Mouse (Mus musculus): ENCODE results near the gene Bpifc. TPM values are rescaled to one million over a fixed set of nuclear protein-coding genes. Genes with fewer than 3 reads are reported as not detected.

The Bpifc gene
- polyA plus RNA-seq, 1 experiment from 2014 or later = 0.03 TPM

- no peak for DNase-seq (ENCODE audit: low read depth, low spot score)
- ATAC-seq = no peak
- TF ChIP-seq CTCF (IDR thresholded peaks at IDR 0.05) = no peak
- H3K27me3 ChIP-seq = no peaks in the 10 kb centered on the region
- ChIA-PET CTCF (interaction anchor here (1.1 kb wide), 1 partner anchor 320 kb away, joined by 3 read pairs; no protein-coding TSS in a partner anchor), POLR2A (no interaction called here)
- in situ Hi-C loops (cut with MboI; ENCODE audit: low pct_unique_long_range_greater_than_20kb) = no loop called here
Measured at GRCm38 (mm10) chr10:86018813-86019212, 7.1 kb upstream of the Bpifc start.

- no peak for DNase-seq (ENCODE audit: low read depth, low spot score)
- ChIA-PET POLR2A (no interaction called here), CTCF (no interaction called here)
- H3K27me3 ChIP-seq = no peaks in the 10 kb centered on the region
- TF ChIP-seq CTCF (IDR thresholded peaks at IDR 0.05) = no peak
- ATAC-seq = no peak
- in situ Hi-C loops (cut with MboI; ENCODE audit: low pct_unique_long_range_greater_than_20kb) = no loop called here
Measured at GRCm38 (mm10) chr10:86017781-86018180, 6.1 kb upstream of the Bpifc start.

GRCm38 (mm10) chr10:86011172-86011571 is 523 bp downstream of the Bpifc start:
- no peak for ATAC-seq
- ChIA-PET CTCF (interaction anchor here (0.8 kb wide), 1 partner anchor 11 kb away, joined by 3 read pairs; the partner anchor contains the start of gene Fbxo7), POLR2A (no interaction called here)
- TF ChIP-seq CTCF (IDR thresholded peaks at IDR 0.05) = no peak
- no peak for DNase-seq (ENCODE audit: low read depth, low spot score)
- H3K27me3 ChIP-seq = no peaks in the 10 kb centered on the region
- in situ Hi-C loops (cut with MboI; ENCODE audit: low pct_unique_long_range_greater_than_20kb) = no loop called here

- ATAC-seq = no peak
- TF ChIP-seq CTCF (IDR thresholded peaks at IDR 0.05) = no peak
- in situ Hi-C loops (cut with MboI; ENCODE audit: low pct_unique_long_range_greater_than_20kb) = no loop called here
- POLR2A ChIA-PET = no interaction called here
- CTCF ChIA-PET = interaction anchor here (0.8 kb wide), 1 partner anchor 11 kb away, joined by 3 read pairs; the partner anchor contains the start of gene Fbxo7
- H3K27me3 ChIP-seq = no peaks in the 10 kb centered on the region
- DNase-seq (ENCODE audit: low read depth, low spot score) = no peak
Measured at GRCm38 (mm10) chr10:86010636-86011035, 1.1 kb downstream of the Bpifc start.

GRCm38 (mm10) chr10:86009688-86010087 is 2.0 kb downstream of the Bpifc start:
- ChIA-PET CTCF (interaction anchor here (0.8 to 1.9 kb wide), 2 partner anchors 12 to 47 kb away, joined by 3 to 6 read pairs; partner anchors contain the start of gene Fbxo7), POLR2A (no interaction called here)
- no peak for TF ChIP-seq CTCF (IDR thresholded peaks at IDR 0.05)
- DNase-seq (ENCODE audit: low read depth, low spot score) (no peak), ATAC-seq (no peak)
- peaks cover 7% of the 10 kb centered on the region for H3K27me3 ChIP-seq
- in situ Hi-C loops (cut with MboI; ENCODE audit: low pct_unique_long_range_greater_than_20kb) = no loop called here

- ATAC-seq (no peak), DNase-seq (ENCODE audit: low read depth, low spot score) (no peak)
- ChIA-PET POLR2A (no interaction called here), CTCF (interaction anchor here (1.6 kb wide), 1 partner anchor 14 kb away, joined by 3 read pairs; no protein-coding TSS in a partner anchor)
- TF ChIP-seq CTCF (IDR thresholded peaks at IDR 0.05) = no peak
- H3K27me3 ChIP-seq = peaks cover 25% of the 10 kb centered on the region
- in situ Hi-C loops (cut with MboI; ENCODE audit: low pct_unique_long_range_greater_than_20kb) = no loop called here
Measured at GRCm38 (mm10) chr10:86006455-86006854, 5.2 kb downstream of the Bpifc start.

GRCm38 (mm10) chr10:86000447-86000846 is 11.2 kb downstream of the Bpifc start:
- TF ChIP-seq CTCF (IDR thresholded peaks at IDR 0.05) = no peak
- ATAC-seq = no peak
- DNase-seq (ENCODE audit: low read depth, low spot score) = no peak
- peaks cover 25% of the 10 kb centered on the region for H3K27me3 ChIP-seq
- in situ Hi-C loops (cut with MboI; ENCODE audit: low pct_unique_long_range_greater_than_20kb) = no loop called here
- ChIA-PET POLR2A (no interaction called here), CTCF (no interaction called here)

GRCm38 (mm10) chr10:85994543-85995104 is 17.1 kb downstream of the Bpifc start:
- no peak for TF ChIP-seq CTCF (IDR thresholded peaks at IDR 0.05)
- ChIA-PET CTCF (no interaction called here), POLR2A (no interaction called here)
- DNase-seq (ENCODE audit: low read depth, low spot score) (no peak), ATAC-seq (no peak)
- no peaks in the 10 kb centered on the region for H3K27me3 ChIP-seq
- in situ Hi-C loops (cut with MboI; ENCODE audit: low pct_unique_long_range_greater_than_20kb) = no loop called here

GRCm38 (mm10) chr10:85993836-85994235 is 17.9 kb downstream of the Bpifc start:
- in situ Hi-C loops (cut with MboI; ENCODE audit: low pct_unique_long_range_greater_than_20kb) = no loop called here
- POLR2A ChIA-PET = interaction anchor here (0.6 kb wide), 1 partner anchor 469 kb away, joined by 3 read pairs; no protein-coding TSS in a partner anchor
- TF ChIP-seq CTCF (IDR thresholded peaks at IDR 0.05) = no peak
- CTCF ChIA-PET = interaction anchor here (1.0 to 1.3 kb wide), 2 partner anchors 11 to 28 kb away, joined by 3 to 5 read pairs; partner anchors contain the start of gene Fbxo7
- no peaks in the 10 kb centered on the region for H3K27me3 ChIP-seq
- ATAC-seq = no peak
- no peak for DNase-seq (ENCODE audit: low read depth, low spot score)

GRCm38 (mm10) chr10:85992412-85992811 is 19.3 kb downstream of the Bpifc start:
- ChIA-PET CTCF (interaction anchor here (1.3 kb wide), 1 partner anchor 29 kb away, joined by 5 read pairs; the partner anchor contains the start of gene Fbxo7), POLR2A (no interaction called here)
- ATAC-seq (no peak), DNase-seq (ENCODE audit: low read depth, low spot score) (no peak)
- in situ Hi-C loops (cut with MboI; ENCODE audit: low pct_unique_long_range_greater_than_20kb) = no loop called here
- no peak for TF ChIP-seq CTCF (IDR thresholded peaks at IDR 0.05)
- H3K27me3 ChIP-seq = peaks cover 2% of the 10 kb centered on the region

- in situ Hi-C loops (cut with MboI; ENCODE audit: low pct_unique_long_range_greater_than_20kb) = no loop called here
- ATAC-seq (no peak), DNase-seq (ENCODE audit: low read depth, low spot score) (no peak)
- TF ChIP-seq CTCF (IDR thresholded peaks at IDR 0.05) = no peak
- peaks cover 14% of the 10 kb centered on the region for H3K27me3 ChIP-seq
- POLR2A ChIA-PET = interaction anchor here (0.5 to 0.9 kb wide), 2 partner anchors 19 to 73 kb away, joined by 3 read pairs; no protein-coding TSS in a partner anchor
- CTCF ChIA-PET = interaction anchor here (1.3 to 1.5 kb wide), 3 partner anchors 25 to 34 kb away, joined by 3 to 4 read pairs (median 4); no protein-coding TSS in a partner anchor
Measured at GRCm38 (mm10) chr10:85989412-85990115, 22.1 kb downstream of the Bpifc start.
